Mouse (Mus musculus): ENCODE measurements at regions not wholly inside any gene's neighbourhood (a gene's known extent, or its start where the extent isn't known, plus 50 kb on each side); places are given as distances from the start of the nearest gene placed in this dataset.

GRCm38 (mm10) chr10:119027241-119027901 lies 157.4 kb upstream of the Dyrk2 start:
- no peak for TF ChIP-seq EP300 (IDR thresholded peaks at IDR 0.05; ENCODE audit: insufficient read depth, low read depth, low read length)
- TF ChIP-seq CTCF (IDR thresholded peaks at IDR 0.05; ENCODE audit: low read depth, low read length) = no peak
- TF ChIP-seq POLR2A (IDR thresholded peaks at IDR 0.05; ENCODE audit: insufficient read depth, low read length) = no peak
- Histone ChIP-seq H3K27me3 (ENCODE audit: control insufficient read depth, insufficient read depth, low read length, poor library complexity, severe bottlenecking) (peaks cover 2% of the 10 kb centered on the region; the same call in 1 of the 2 replicates), H3K36me3 (ENCODE audit: control insufficient read depth, insufficient read depth, low read length, poor library complexity, severe bottlenecking) (no peaks in the 10 kb centered on the region), H3K9me3 (replicated peaks; ENCODE audit: control insufficient read depth, insufficient read depth, low read length, poor library complexity, severe bottlenecking) (no peaks in the 10 kb centered on the region), H3K27ac (ENCODE audit: insufficient read depth, low read length) (no peak overlapping the region), H3K9ac (ENCODE audit: low read depth, poor library complexity, severe bottlenecking) (no peak overlapping the region), H3K4me3 (ENCODE audit: low read depth, low read length) (no peak overlapping the region), H3K4me1 (ENCODE audit: control insufficient read depth, insufficient read depth, low read length) (no peaks in the 10 kb centered on the region)

GRCm38 (mm10) chr10:119026291-119026690 lies 156.3 kb upstream of the Dyrk2 start:
- Histone ChIP-seq H3K27me3 (ENCODE audit: control insufficient read depth, insufficient read depth, low read length, poor library complexity, severe bottlenecking) (peaks cover 2% of the 10 kb centered on the region; the same call in 1 of the 2 replicates), H3K9ac (ENCODE audit: low read depth, poor library complexity, severe bottlenecking) (no peak overlapping the region), H3K9me3 (replicated peaks; ENCODE audit: control insufficient read depth, insufficient read depth, low read length, poor library complexity, severe bottlenecking) (no peaks in the 10 kb centered on the region), H3K27ac (ENCODE audit: insufficient read depth, low read length) (no peak overlapping the region), H3K4me1 (ENCODE audit: control insufficient read depth, insufficient read depth, low read length) (no peaks in the 10 kb centered on the region), H3K36me3 (ENCODE audit: control insufficient read depth, insufficient read depth, low read length, poor library complexity, severe bottlenecking) (no peaks in the 10 kb centered on the region), H3K4me3 (ENCODE audit: low read depth, low read length) (no peak overlapping the region)
- TF ChIP-seq EP300 (IDR thresholded peaks at IDR 0.05; ENCODE audit: insufficient read depth, low read depth, low read length) (no peak), CTCF (IDR thresholded peaks at IDR 0.05; ENCODE audit: low read depth, low read length) (no peak), POLR2A (IDR thresholded peaks at IDR 0.05; ENCODE audit: insufficient read depth, low read length) (no peak)

- Histone ChIP-seq H3K4me3 (ENCODE audit: low read depth, low read length) (no peak overlapping the region), H3K27ac (ENCODE audit: insufficient read depth, low read length) (no peak overlapping the region), H3K9me3 (replicated peaks; ENCODE audit: control insufficient read depth, insufficient read depth, low read length, poor library complexity, severe bottlenecking) (no peaks in the 10 kb centered on the region), H3K27me3 (ENCODE audit: control insufficient read depth, insufficient read depth, low read length, poor library complexity, severe bottlenecking) (peaks cover 2% of the 10 kb centered on the region; the same call in 1 of the 2 replicates), H3K9ac (ENCODE audit: low read depth, poor library complexity, severe bottlenecking) (no peak overlapping the region), H3K36me3 (ENCODE audit: control insufficient read depth, insufficient read depth, low read length, poor library complexity, severe bottlenecking) (no peaks in the 10 kb centered on the region), H3K4me1 (ENCODE audit: control insufficient read depth, insufficient read depth, low read length) (no peaks in the 10 kb centered on the region)
- TF ChIP-seq POLR2A (IDR thresholded peaks at IDR 0.05; ENCODE audit: insufficient read depth, low read length) = no peak
- TF ChIP-seq CTCF (IDR thresholded peaks at IDR 0.05; ENCODE audit: low read depth, low read length) = no peak
- no peak for TF ChIP-seq EP300 (IDR thresholded peaks at IDR 0.05; ENCODE audit: insufficient read depth, low read depth, low read length)
Observed at GRCm38 (mm10) chr10:119024425-119024824, 154.4 kb upstream of the Dyrk2 start.

GRCm38 (mm10) chr10:119019082-119019481 lies 149.1 kb upstream of the Dyrk2 start:
- Histone ChIP-seq H3K36me3 (ENCODE audit: control insufficient read depth, insufficient read depth, low read length, poor library complexity, severe bottlenecking) (no peaks in the 10 kb centered on the region), H3K27ac (ENCODE audit: insufficient read depth, low read length) (no peak overlapping the region), H3K4me3 (ENCODE audit: low read depth, low read length) (no peak overlapping the region), H3K4me1 (ENCODE audit: control insufficient read depth, insufficient read depth, low read length) (no peaks in the 10 kb centered on the region), H3K9ac (ENCODE audit: low read depth, poor library complexity, severe bottlenecking) (no peak overlapping the region), H3K9me3 (replicated peaks; ENCODE audit: control insufficient read depth, insufficient read depth, low read length, poor library complexity, severe bottlenecking) (no peaks in the 10 kb centered on the region), H3K27me3 (ENCODE audit: control insufficient read depth, insufficient read depth, low read length, poor library complexity, severe bottlenecking) (peaks cover 2% of the 10 kb centered on the region; the same call in 1 of the 2 replicates)
- TF ChIP-seq CTCF (IDR thresholded peaks at IDR 0.05; ENCODE audit: low read depth, low read length) = no peak
- TF ChIP-seq EP300 (IDR thresholded peaks at IDR 0.05; ENCODE audit: insufficient read depth, low read depth, low read length) = no peak
- TF ChIP-seq POLR2A (IDR thresholded peaks at IDR 0.05; ENCODE audit: insufficient read depth, low read length) = no peak

GRCm38 (mm10) chr10:119018490-119018889 lies 148.5 kb upstream of the Dyrk2 start:
- H3K27ac ChIP-seq (ENCODE audit: insufficient read depth, low read length) = no peak overlapping the region
- no peak for TF ChIP-seq EP300 (IDR thresholded peaks at IDR 0.05; ENCODE audit: insufficient read depth, low read depth, low read length)
- TF ChIP-seq CTCF (IDR thresholded peaks at IDR 0.05; ENCODE audit: low read depth, low read length) = no peak
- TF ChIP-seq POLR2A (IDR thresholded peaks at IDR 0.05; ENCODE audit: insufficient read depth, low read length) = no peak
- no peak overlapping the region for H3K4me3 ChIP-seq (ENCODE audit: low read depth, low read length)
- H3K27me3 ChIP-seq (ENCODE audit: control insufficient read depth, insufficient read depth, low read length, poor library complexity, severe bottlenecking) = peaks cover 2% of the 10 kb centered on the region; the same call in 1 of the 2 replicates
- no peaks in the 10 kb centered on the region for H3K36me3 ChIP-seq (ENCODE audit: control insufficient read depth, insufficient read depth, low read length, poor library complexity, severe bottlenecking)
- H3K9me3 ChIP-seq (replicated peaks; ENCODE audit: control insufficient read depth, insufficient read depth, low read length, poor library complexity, severe bottlenecking) = no peaks in the 10 kb centered on the region
- H3K9ac ChIP-seq (ENCODE audit: low read depth, poor library complexity, severe bottlenecking) = no peak overlapping the region
- H3K4me1 ChIP-seq (ENCODE audit: control insufficient read depth, insufficient read depth, low read length) = no peaks in the 10 kb centered on the region

GRCm38 (mm10) chr10:119016104-119016503 lies 146.1 kb upstream of the Dyrk2 start:
- Histone ChIP-seq H3K4me1 (ENCODE audit: control insufficient read depth, insufficient read depth, low read length) (no peaks in the 10 kb centered on the region), H3K9me3 (replicated peaks; ENCODE audit: control insufficient read depth, insufficient read depth, low read length, poor library complexity, severe bottlenecking) (no peaks in the 10 kb centered on the region), H3K9ac (ENCODE audit: low read depth, poor library complexity, severe bottlenecking) (no peak overlapping the region), H3K27me3 (ENCODE audit: control insufficient read depth, insufficient read depth, low read length, poor library complexity, severe bottlenecking) (no peaks in the 10 kb centered on the region), H3K36me3 (ENCODE audit: control insufficient read depth, insufficient read depth, low read length, poor library complexity, severe bottlenecking) (no peaks in the 10 kb centered on the region), H3K4me3 (ENCODE audit: low read depth, low read length) (no peak overlapping the region), H3K27ac (ENCODE audit: insufficient read depth, low read length) (no peak overlapping the region)
- TF ChIP-seq EP300 (IDR thresholded peaks at IDR 0.05; ENCODE audit: insufficient read depth, low read depth, low read length) (no peak), POLR2A (IDR thresholded peaks at IDR 0.05; ENCODE audit: insufficient read depth, low read length) (no peak), CTCF (IDR thresholded peaks at IDR 0.05; ENCODE audit: low read depth, low read length) (no peak)
